Mouse (Mus musculus): ENCODE measurements around the gene Prr12.

DNA sequence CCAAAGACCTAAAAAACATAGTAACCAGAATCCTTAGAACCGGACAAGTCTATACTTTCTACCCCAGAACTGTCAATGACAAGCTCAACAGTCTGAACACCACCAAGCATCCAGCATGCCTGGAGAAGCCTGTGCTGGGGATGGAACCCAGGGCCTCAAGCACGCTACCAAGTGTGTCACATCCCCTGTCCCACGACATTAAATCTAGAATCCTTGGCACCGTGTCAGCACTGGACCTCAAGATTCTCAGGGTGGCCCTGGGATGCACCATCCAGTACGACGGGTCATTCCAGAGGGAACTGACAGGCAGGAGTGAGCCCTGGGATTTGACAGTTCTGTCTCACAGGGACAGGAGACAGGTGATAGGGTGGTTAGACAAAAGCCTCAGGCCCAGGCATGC, 22.7 kb downstream of the Prr12 start:
- TF ChIP-seq CTCF (IDR thresholded peaks at IDR 0.05; ENCODE audit: low read depth) (no peak), EP300 (optimal IDR thresholded peaks at IDR 0.05) (no peak)

Measured in stomach, postnatal 0 days (tissue).